Mouse (Mus musculus): Measurements from ENCODE around the gene Erp27.
A peak's percentile ranks its signal among the peaks of the same experiment; 100 is the strongest.

Gene Erp27

DNA sequence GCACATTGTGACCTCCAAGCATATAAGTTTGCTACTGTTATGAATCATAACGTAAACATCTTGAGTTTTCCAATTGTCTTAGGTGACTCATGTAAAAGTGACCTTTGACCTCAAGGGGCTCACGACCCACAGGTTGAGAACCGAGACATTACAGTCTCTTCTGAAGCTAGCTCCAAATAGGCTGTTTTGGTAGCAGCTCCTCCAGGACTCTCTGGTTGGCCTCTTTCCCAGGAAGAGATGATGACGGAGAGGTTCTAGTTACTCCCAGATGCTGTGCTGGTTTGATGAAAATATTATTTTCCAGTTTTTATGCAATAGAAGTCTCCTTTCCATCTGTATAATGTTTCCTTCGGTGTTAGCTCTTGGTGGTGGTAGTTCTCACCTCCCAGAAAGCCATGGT is 53.1 kb downstream of the Erp27 start:
- DNase-seq (ENCODE audit: inconsistent age in 2 of 2, low spot score in 1 of 2) = no peak

DNA sequence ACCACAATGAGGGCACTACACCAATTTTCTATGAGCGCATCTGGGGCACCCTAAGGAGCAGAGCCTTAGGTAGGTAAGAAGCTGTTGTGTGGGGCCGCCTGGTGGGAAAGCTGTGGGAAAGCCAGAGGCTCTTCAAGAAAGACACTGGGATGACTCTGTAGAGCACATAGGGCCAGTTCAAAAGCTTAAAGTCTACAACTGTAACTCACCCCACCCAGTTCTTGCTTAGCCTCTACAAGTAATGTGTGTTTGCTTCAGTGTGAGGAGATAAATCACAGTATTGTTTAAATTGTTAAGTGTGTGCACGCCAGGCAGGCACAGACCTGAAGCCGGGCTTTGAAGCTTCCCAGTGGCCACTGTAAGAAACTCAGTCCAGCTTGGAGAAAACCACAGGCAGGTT is 55.8 kb downstream of the Erp27 start:
- no peak for DNase-seq (ENCODE audit: inconsistent age in 2 of 2, low spot score in 1 of 2)

DNA sequence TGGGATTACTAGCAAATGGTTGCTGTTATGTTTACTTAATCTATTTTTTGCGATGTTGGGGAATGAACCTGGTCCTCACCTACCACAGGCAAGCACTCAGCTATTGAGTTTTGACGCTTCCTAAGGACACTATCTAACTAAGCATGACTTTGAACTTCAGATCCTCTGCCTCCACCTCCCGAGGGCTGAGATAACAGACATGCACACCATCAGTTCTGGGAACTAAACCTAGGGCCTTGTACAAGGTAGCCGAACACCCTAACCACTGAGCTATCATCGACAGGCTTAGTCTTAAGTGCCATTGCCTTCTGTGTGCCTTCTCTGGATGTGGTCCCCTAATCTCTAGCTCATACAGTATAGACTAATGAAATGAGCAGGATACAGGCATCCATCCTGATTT is 56.6 kb downstream of the Erp27 start:
- no peak for DNase-seq (ENCODE audit: inconsistent age in 2 of 2, low spot score in 1 of 2)

DNA sequence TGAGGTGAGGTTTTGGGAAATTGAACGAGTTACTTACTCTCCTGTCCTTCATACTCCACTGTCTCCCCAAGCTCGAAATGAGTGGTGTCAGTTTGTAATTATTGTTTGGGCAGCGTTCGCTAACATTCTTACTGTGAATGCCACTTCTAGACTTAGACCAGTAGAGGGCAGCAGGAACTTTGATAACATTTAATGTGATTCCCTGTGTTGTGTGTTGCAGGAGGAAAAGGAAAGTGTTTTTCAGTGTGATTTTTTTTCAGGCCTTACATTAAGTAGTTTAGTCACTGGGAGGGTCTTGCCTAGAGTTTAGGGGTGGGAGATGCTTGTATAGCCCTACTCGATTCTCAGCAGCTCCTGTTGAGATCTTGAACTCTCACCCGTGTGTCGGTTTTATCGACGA is 61.0 kb downstream of the Erp27 start:
- peak in 1 of 2 experiments; percentile 74 for DNase-seq (ENCODE audit: inconsistent age in 2 of 2, low spot score in 1 of 2)

DNA sequence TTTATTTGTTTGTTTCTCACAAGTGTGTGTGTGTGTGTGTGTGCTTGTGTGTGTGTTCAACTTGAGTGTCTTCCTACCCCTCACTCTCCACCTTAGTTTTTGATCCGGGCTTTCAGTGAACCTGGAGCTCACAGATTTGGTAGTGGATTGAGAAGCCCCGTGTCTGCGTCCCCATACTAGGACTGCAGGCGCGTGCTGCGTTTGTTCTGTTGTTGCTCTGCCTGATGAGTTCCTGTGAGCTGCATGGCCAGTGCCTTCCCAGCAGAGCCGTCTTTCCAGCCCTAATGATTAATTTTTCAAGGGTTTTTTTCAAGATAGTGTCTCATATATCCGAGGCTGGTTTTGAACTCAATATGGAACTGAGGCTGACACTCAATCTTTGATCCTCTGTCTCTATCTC is 63.6 kb downstream of the Erp27 start:
- DNase-seq (ENCODE audit: inconsistent age in 2 of 2, low spot score in 1 of 2) = no peak

DNA sequence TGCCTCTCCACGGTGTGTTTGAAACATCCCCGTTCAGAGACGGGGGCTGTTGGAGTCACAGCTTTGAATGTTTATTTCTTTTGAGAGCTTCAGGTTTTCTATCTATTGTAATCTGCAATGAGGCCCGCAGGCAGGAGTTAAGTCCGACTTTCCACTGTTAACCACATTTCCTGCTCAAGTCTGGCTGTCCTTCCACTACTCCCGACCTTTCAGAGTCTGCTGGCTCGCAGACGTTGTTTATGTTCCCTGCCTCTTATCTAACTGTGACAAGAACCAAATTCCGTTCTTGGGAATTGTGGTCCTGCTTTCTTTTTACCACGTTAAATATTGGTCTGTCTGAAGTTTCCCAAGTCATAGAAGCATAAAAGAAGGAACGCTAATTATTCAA is 64.1 kb downstream of the Erp27 start:
- peak in 1 of 2 experiments; percentile 51 for DNase-seq (ENCODE audit: inconsistent age in 2 of 2, low spot score in 1 of 2)
